Mouse (Mus musculus) erythroblast, adult 5-6 weeks (primary cell): ENCODE measurements at regions not wholly inside any gene's neighbourhood (a gene's known extent, or its start where the extent isn't known, plus 50 kb on each side); places are given as distances from the start of the nearest gene placed in this dataset.
"Not testable (repeated sequence)": the region's sequence is repeated elsewhere in the genome, so short reads cannot be mapped to it uniquely, and the experiment has no call there.

Experiments
- ATAC-seq: replicated peaks from 2 replicates; pipeline ENCODE4 v1.8.0; 2016; ENCODE audit warnings: moderate number of reproducible peaks, mild to moderate bottlenecking, moderate TSS enrichment, inconsistent platforms; ENCODE audit not compliant: poor library complexity, low FRiP score, severe bottlenecking

GRCm38 (mm10) chr8:20495542-20495941 is 119.2 kb upstream of the Gm21119 start:
- ATAC-seq, result not testable (repeated sequence)

- not testable (repeated sequence) for ATAC-seq
Measured at GRCm38 (mm10) chr8:20513920-20514319, 100.8 kb upstream of the Gm21119 start.

- ATAC-seq, result not testable (repeated sequence)
Measured at GRCm38 (mm10) chr8:20516324-20516830, 98.3 kb upstream of the Gm21119 start.

- ATAC-seq, result not testable (repeated sequence)
Measured at GRCm38 (mm10) chr8:20517551-20517950, 97.2 kb upstream of the Gm21119 start.

GRCm38 (mm10) chr8:20524539-20524938 is 90.2 kb upstream of the Gm21119 start:
- ATAC-seq, result not testable (repeated sequence)

GRCm38 (mm10) chr8:20529048-20529447 is 85.7 kb upstream of the Gm21119 start:
- ATAC-seq, result not testable (repeated sequence)

GRCm38 (mm10) chr8:20539031-20539430 is 75.7 kb upstream of the Gm21119 start:
- ATAC-seq, result not testable (repeated sequence)

GRCm38 (mm10) chr8:20544084-20544483 is 70.6 kb upstream of the Gm21119 start:
- ATAC-seq, result not testable (repeated sequence)

GRCm38 (mm10) chr8:20545347-20545746 is 69.4 kb upstream of the Gm21119 start:
- not testable (repeated sequence) for ATAC-seq

- ATAC-seq, result not testable (repeated sequence)
Measured at GRCm38 (mm10) chr8:20546401-20546800, 68.3 kb upstream of the Gm21119 start.

GRCm38 (mm10) chr8:20550054-20550778 is 64.5 kb upstream of the Gm21119 start:
- peak; percentile 100 for ATAC-seq

- ATAC-seq, result peak; percentile 45
Measured at GRCm38 (mm10) chr8:20556501-20557181, 58.1 kb upstream of the Gm21119 start.

GRCm38 (mm10) chr8:20557184-20557583 is 57.5 kb upstream of the Gm21119 start:
- peak; percentile 68 for ATAC-seq

- ATAC-seq, result peak; percentile 100
Measured at GRCm38 (mm10) chr8:20557609-20558008, 57.1 kb upstream of the Gm21119 start.
